Mouse (Mus musculus): ENCODE data around the gene Inca1. TPM values are rescaled to one million over a fixed set of nuclear protein-coding genes. Genes with fewer than 3 reads are reported as not detected.

Gene Inca1
- polyA plus RNA-seq, 1 experiment from 2014 or later: 1.3 TPM

GRCm38 (mm10) chr11:70638714-70639278, 61.2 kb downstream of the Inca1 start, which contains the start of gene Gp1ba:
TSS of gene Gp1ba (plus strand) at chr11:70639122.
- Histone ChIP-seq H3K9ac (ENCODE audit: low read length) (no peak within 1 kb of the TSS), H3K27me3 (ENCODE audit: control insufficient read depth, insufficient read depth, low read length) (no peaks in the 10 kb centered on the region), H3K9me3 (replicated peaks; ENCODE audit: control insufficient read depth, low read length) (no peaks in the 10 kb centered on the region), H3K36me3 (ENCODE audit: control insufficient read depth, insufficient read depth, low read length) (no peaks in the 10 kb centered on the region), H3K4me2 (ENCODE audit: low read depth, low read length) (no peak within 1 kb of the TSS), H3K27ac (ENCODE audit: low read length) (no peak within 1 kb of the TSS), H3K4me1 (ENCODE audit: control insufficient read depth, insufficient read depth, low read length) (no peaks in the 10 kb centered on the region), H3K4me3 (replicated peaks; ENCODE audit: low read length) (no peak within 1 kb of the TSS)
- 21% methylated on average over 5 of the region's 5 CpGs for WGBS
- no peak for ATAC-seq (ENCODE audit: insufficient read depth, low FRiP score)

Small RNA genes within 50 kb of the gene (microRNA-seq; reads per million reads assigned to microRNA genes)
- not detected for gene Mir6925

Other genes starting within 250 kb of the Inca1 start
- gene Med11, start 248.2 kb downstream of the Inca1 start, polyA plus RNA-seq (2015; fragmentation: Nextera tagmentation; extraction: Ambion mirVana): 37.4 and 37.9 TPM in 2 replicates
- gene Zmynd15, start 240.7 kb downstream of the Inca1 start, polyA plus RNA-seq (2015; fragmentation: Nextera tagmentation; extraction: Ambion mirVana): 0.45 and 0.97 TPM in 2 replicates
- 9.0 and 10.5 TPM in 2 replicates for gene Cxcl16, start 240.2 kb downstream of the Inca1 start, polyA plus RNA-seq (2015; fragmentation: Nextera tagmentation; extraction: Ambion mirVana)
- 58.3 and 60.0 TPM in 2 replicates for gene Tm4sf5, start 194.9 kb downstream of the Inca1 start, polyA plus RNA-seq (2015; fragmentation: Nextera tagmentation; extraction: Ambion mirVana)
- gene Vmo1, start 185.5 kb downstream of the Inca1 start, polyA plus RNA-seq (2015; fragmentation: Nextera tagmentation; extraction: Ambion mirVana): 0.36 and 0.92 TPM in 2 replicates
- 1.9 and 2.0 TPM in 2 replicates for gene Gltpd2, start 181.0 kb downstream of the Inca1 start, polyA plus RNA-seq (2015; fragmentation: Nextera tagmentation; extraction: Ambion mirVana)
- 614 and 657 TPM in 2 replicates for gene Psmb6, start 174.8 kb downstream of the Inca1 start, polyA plus RNA-seq (2015; fragmentation: Nextera tagmentation; extraction: Ambion mirVana)
- not detected in 2 replicates for gene Gm40193, start 167.2 kb downstream of the Inca1 start, polyA plus RNA-seq (2015; fragmentation: Nextera tagmentation; extraction: Ambion mirVana)
- 17.8 and 21.5 TPM in 2 replicates for gene Pld2, start 160.1 kb downstream of the Inca1 start, polyA plus RNA-seq (2015; fragmentation: Nextera tagmentation; extraction: Ambion mirVana)
- 12.5 and 13.0 TPM in 2 replicates for gene Mink1, start 137.3 kb downstream of the Inca1 start, polyA plus RNA-seq (2015; fragmentation: Nextera tagmentation; extraction: Ambion mirVana)
- gene 4930544D05Rik, start 84.3 kb downstream of the Inca1 start, polyA plus RNA-seq (2015; fragmentation: Nextera tagmentation; extraction: Ambion mirVana): not detected in 2 replicates
- 0.37 TPM in 1 of 2 replicates, not detected in the other for gene Chrne, start 80.9 kb downstream of the Inca1 start, polyA plus RNA-seq (2015; fragmentation: Nextera tagmentation; extraction: Ambion mirVana)
- 0.16 and 0.19 TPM in 2 replicates for gene Gp1ba, start 61.0 kb downstream of the Inca1 start, polyA plus RNA-seq (2015; fragmentation: Nextera tagmentation; extraction: Ambion mirVana)
- gene Rnf167, start 52.9 kb downstream of the Inca1 start, polyA plus RNA-seq (2015; fragmentation: Nextera tagmentation; extraction: Ambion mirVana): 104 and 111 TPM in 2 replicates
- gene Slc25a11, start 52.7 kb downstream of the Inca1 start, polyA plus RNA-seq (2015; fragmentation: Nextera tagmentation; extraction: Ambion mirVana): 163 and 169 TPM in 2 replicates
- gene Pfn1, start 45.5 kb downstream of the Inca1 start, polyA plus RNA-seq (2015; fragmentation: Nextera tagmentation; extraction: Ambion mirVana): 1,820 and 1,821 TPM in 2 replicates
- 19.3 and 126 TPM in 2 replicates for gene Eno3, start 43.0 kb downstream of the Inca1 start, polyA plus RNA-seq (2015; fragmentation: Nextera tagmentation; extraction: Ambion mirVana)
- gene Spag7, start 30.7 kb downstream of the Inca1 start, polyA plus RNA-seq (2015; fragmentation: Nextera tagmentation; extraction: Ambion mirVana): 148 and 149 TPM in 2 replicates
- 14.2 and 15.8 TPM in 2 replicates for gene Camta2, start 12.1 kb downstream of the Inca1 start, polyA plus RNA-seq (2015; fragmentation: Nextera tagmentation; extraction: Ambion mirVana)
- 2.6 and 3.0 TPM in 2 replicates for gene Kif1c, start 393 bp upstream of the Inca1 start, polyA plus RNA-seq (2015; fragmentation: Nextera tagmentation; extraction: Ambion mirVana)
- gene Zfp3, start 64.1 kb upstream of the Inca1 start, polyA plus RNA-seq (2015; fragmentation: Nextera tagmentation; extraction: Ambion mirVana): 5.0 and 5.9 TPM in 2 replicates
- gene Scimp, start 112.4 kb upstream of the Inca1 start, polyA plus RNA-seq (2015; fragmentation: Nextera tagmentation; extraction: Ambion mirVana): 0.66 TPM in 1 of 2 replicates, not detected in the other
- gene Rabep1, start 144.6 kb upstream of the Inca1 start, polyA plus RNA-seq (2015; fragmentation: Nextera tagmentation; extraction: Ambion mirVana): 22.2 and 27.5 TPM in 2 replicates

Data from stomach, embryonic 16.5 days (tissue).